Mouse (Mus musculus) CH12.LX (cell line): ENCODE data around the gene Vps33b. TPM values are rescaled to one million over a fixed set of nuclear protein-coding genes. Genes with fewer than 3 reads are reported as not detected.

Experiments
- DNase-seq: peaks from one replicate; pipeline ENCODE4 v3.0.0-alpha.2; 2013; ENCODE audit errors: extremely low read depth
- H3K27ac ChIP-seq: 2 replicates; pipeline ENCODE4 v1.5.1; 2012; ENCODE audit warnings: low read depth, mild to moderate bottlenecking, control low read depth, moderate library complexity; ENCODE audit not compliant: insufficient read depth
- H3K27me3 ChIP-seq: replicated peaks from 2 replicates; pipeline ENCODE3; 2012; ENCODE audit warnings: inconsistent platforms
- H3K36me3 ChIP-seq, 2 experiments: replicated peaks in 1 of 2; 2 replicates each; pipeline versions ENCODE3 to v1.6.1; 2012; ENCODE audit warnings: inconsistent platforms in 1 of 2, low read length in 1 of 2, mild to moderate bottlenecking in 1 of 2, mixed read lengths in 1 of 2, moderate library complexity in 1 of 2; ENCODE audit not compliant: control insufficient read depth in 1 of 2, insufficient read depth in 1 of 2
- H3K4me1 ChIP-seq, 2 experiments: 2 replicates each; pipeline ENCODE4 v1.6.1; 2012; ENCODE audit warnings: inconsistent platforms in 1 of 2, moderate library complexity in 1 of 2; ENCODE audit not compliant: insufficient read depth in 2 of 2, control insufficient read depth in 1 of 2
- H3K4me2 ChIP-seq: 2 replicates; pipeline ENCODE4 v1.6.1; 2012; ENCODE audit warnings: low read depth, mild to moderate bottlenecking, control low read depth; ENCODE audit not compliant: poor library complexity, insufficient read depth, severe bottlenecking
- H3K4me3 ChIP-seq, 3 experiments: fragments of 150-350 bp in 1 of 3; sonication (generic) in 1 of 3; replicated peaks in 1 of 3; 2 replicates each; pipeline versions ENCODE3 to v1.5.1; 2011 to 2012; ENCODE audit warnings: low read depth in 2 of 3, low read length in 2 of 3, mild to moderate bottlenecking in 2 of 3, moderate library complexity in 2 of 3, control low read depth in 1 of 3, improper control_type of control experiment in 1 of 3, inconsistent platforms in 1 of 3, mixed read lengths in 1 of 3; ENCODE audit not compliant: poor library complexity in 1 of 3
- H3K79me2 ChIP-seq: replicated peaks from 2 replicates; pipeline ENCODE4 v1.6.1; 2012; ENCODE audit warnings: mild to moderate bottlenecking, moderate library complexity; ENCODE audit not compliant: control insufficient read depth, poor library complexity, insufficient read depth, severe bottlenecking; ENCODE audit errors: extremely low read depth
- H3K9ac ChIP-seq: 2 replicates; pipeline ENCODE4 v1.6.1; 2012; ENCODE audit warnings: low read depth, mild to moderate bottlenecking, control low read depth, moderate library complexity; ENCODE audit not compliant: insufficient read depth
- H3K9me3 ChIP-seq: replicated peaks from 2 replicates; pipeline ENCODE3; 2012; ENCODE audit warnings: low read length, inconsistent platforms, mixed read lengths
- E2F4 ChIP-seq: IDR thresholded peaks from 2 replicates; pipeline ENCODE4 v1.6.1; 2011; ENCODE audit warnings: low read depth, low read length, improper control_type of control experiment; ENCODE audit not compliant: insufficient replicate concordance
- ETS1 ChIP-seq: conservative IDR thresholded peaks from 2 replicates; pipeline ENCODE4 v1.6.1; 2012; ENCODE audit warnings: low read depth, mild to moderate bottlenecking, inconsistent platforms, low read length, improper control_type of control experiment, moderate library complexity
- JUN ChIP-seq: IDR thresholded peaks from 2 replicates; pipeline ENCODE4 v1.6.1; 2011; ENCODE audit warnings: low read depth, mild to moderate bottlenecking, low read length, improper control_type of control experiment, moderate library complexity; ENCODE audit not compliant: insufficient read depth
- KAT2A ChIP-seq: IDR thresholded peaks from 2 replicates; pipeline ENCODE4 v1.6.1; 2012; ENCODE audit warnings: low read length, improper control_type of control experiment, inconsistent platforms; ENCODE audit not compliant: insufficient replicate concordance
- MAFK ChIP-seq: IDR thresholded peaks from 2 replicates; pipeline ENCODE4 v1.6.1; 2011; ENCODE audit warnings: low read length, improper control_type of control experiment; ENCODE audit not compliant: insufficient replicate concordance
- MAZ ChIP-seq: IDR thresholded peaks from 2 replicates; pipeline ENCODE4 v1.6.1; 2012; ENCODE audit warnings: low read depth, mild to moderate bottlenecking, inconsistent platforms, low read length, improper control_type of control experiment, moderate library complexity
- MXI1 ChIP-seq: IDR thresholded peaks from 2 replicates; pipeline ENCODE4 v1.6.1; 2011; ENCODE audit warnings: mild to moderate bottlenecking, low read depth, low read length, improper control_type of control experiment
- NELFE ChIP-seq: IDR thresholded peaks from 2 replicates; pipeline ENCODE4 v1.6.1; 2011; ENCODE audit warnings: low read depth, low read length, improper control_type of control experiment
- NRF1 ChIP-seq: IDR thresholded peaks from 2 replicates; pipeline ENCODE4 v1.6.1; 2014; ENCODE audit warnings: low read depth, mild to moderate bottlenecking, inconsistent platforms, low read length, improper control_type of control experiment, moderate library complexity
- PAX5 ChIP-seq: IDR thresholded peaks from 2 replicates; pipeline ENCODE4 v1.6.1; 2012; ENCODE audit warnings: low read length, inconsistent platforms, mixed read lengths
- POLR2A ChIP-seq: IDR thresholded peaks from 2 replicates; pipeline ENCODE4 v1.6.1; 2011; ENCODE audit warnings: low read depth, mild to moderate bottlenecking, improper control_type of control experiment, low read length
- POLR2AphosphoS2 ChIP-seq: IDR thresholded peaks from 2 replicates; pipeline ENCODE4 v1.6.1; 2011; ENCODE audit warnings: low read depth, low read length, improper control_type of control experiment
- TBP ChIP-seq: conservative IDR thresholded peaks from 2 replicates; pipeline ENCODE4 v1.6.1; 2011; ENCODE audit warnings: low read depth, low read length, improper control_type of control experiment
- TCF12 ChIP-seq: IDR thresholded peaks from 2 replicates; pipeline ENCODE4 v1.6.1; 2014; ENCODE audit warnings: low read depth, mild to moderate bottlenecking, inconsistent platforms, low read length, improper control_type of control experiment
- ZKSCAN1 ChIP-seq: IDR thresholded peaks from 2 replicates; pipeline ENCODE4 v1.6.1; 2012; ENCODE audit warnings: low read depth, inconsistent platforms, low read length, improper control_type of control experiment, borderline replicate concordance
- ZMIZ1 ChIP-seq: IDR thresholded peaks from 2 replicates; pipeline ENCODE4 v1.6.1; 2012; ENCODE audit warnings: low read depth, mild to moderate bottlenecking, inconsistent platforms, low read length, improper control_type of control experiment
- ZNF384 ChIP-seq: IDR thresholded peaks from 2 replicates; pipeline ENCODE4 v1.6.1; 2012; ENCODE audit warnings: low read depth, low read length, improper control_type of control experiment, inconsistent platforms
- dilution Hi-C: fragments of 300-500 bp; cut with MboI; formaldehyde crosslinking; loops from 2 replicates; pipeline ENCODE4 v1.14.3; 2020; ENCODE audit warnings: low sequenced_read_pairs; ENCODE audit not compliant: extremely low pct_unique_long_range_greater_than_20kb, extremely low pct_ligation_motif_present
- in situ Hi-C: fragments of 300-500 bp; cut with MboI; formaldehyde crosslinking; loops from 3 replicates; pipeline ENCODE4 v1.14.3; 2019; ENCODE audit warnings: low sequenced_read_pairs, low pct_ligation_motif_present, low pct_unique_long_range_greater_than_20kb, mixed read lengths
- polyA plus RNA-seq: library from polyadenylated mRNA; unstranded; fragments of >175 nt; gene quantifications from 2 replicates; pipeline ENCODE4 v1.2.1, GENCODE M21; 2012; ENCODE audit warnings: low read depth; ENCODE audit not compliant: insufficient read length
- total RNA-seq, 2 experiments: library from RNA; depleted of rRNA; stranded (reverse); fragments of 300-350 nt in 1 of 2; fragments of >200 nt in 1 of 2; gene quantifications; 2 replicates each; pipeline ENCODE4 v1.2.3; 2012 to 2014

Vps33b gene
- total and polyA plus RNA-seq, 3 experiments, result 15.5 to 23.2 (median 16.6) TPM

- Histone ChIP-seq H3K4me2 (no peak overlapping the region), H3K9me3 (no peaks in the 10 kb centered on the region), H3K4me3 (no peak overlapping the region), H3K27me3 (no peaks in the 10 kb centered on the region), H3K27ac (no peak overlapping the region), H3K4me1 (peaks cover 3 to 30% of the 10 kb centered on the region in 2 experiments; a peak in 2 of 4 replicates), H3K9ac (no peak overlapping the region), H3K79me2 (peaks cover 25% of the 10 kb centered on the region), H3K36me3 (peaks cover 32 to 41% of the 10 kb centered on the region in 2 experiments)
- TF ChIP-seq POLR2AphosphoS2, result no peak
- no peak for TF ChIP-seq TCF12
- TF ChIP-seq ZNF384, result no peak
- no peak for TF ChIP-seq MAFK
- no peak for TF ChIP-seq PAX5
- no peak for TF ChIP-seq MAZ
- TF ChIP-seq TBP, result no peak
- TF ChIP-seq NELFE, result no peak
- TF ChIP-seq NRF1, result no peak
- TF ChIP-seq ZKSCAN1, result no peak
- TF ChIP-seq MXI1, result no peak
- no peak for TF ChIP-seq E2F4
- no peak for TF ChIP-seq ZMIZ1
- TF ChIP-seq ETS1, result no peak
- no peak for TF ChIP-seq JUN
- no peak for DNase-seq
- in situ Hi-C loops (loop anchor here (25.0 kb wide), 1 partner anchor 252 kb away; the partner anchor contains the start of gene Zfp710), dilution Hi-C loops (no loop called here)
Measured at GRCm38 (mm10) chr7:80264606-80265005, 4.8 kb upstream of the Vps33b start.

DNA sequence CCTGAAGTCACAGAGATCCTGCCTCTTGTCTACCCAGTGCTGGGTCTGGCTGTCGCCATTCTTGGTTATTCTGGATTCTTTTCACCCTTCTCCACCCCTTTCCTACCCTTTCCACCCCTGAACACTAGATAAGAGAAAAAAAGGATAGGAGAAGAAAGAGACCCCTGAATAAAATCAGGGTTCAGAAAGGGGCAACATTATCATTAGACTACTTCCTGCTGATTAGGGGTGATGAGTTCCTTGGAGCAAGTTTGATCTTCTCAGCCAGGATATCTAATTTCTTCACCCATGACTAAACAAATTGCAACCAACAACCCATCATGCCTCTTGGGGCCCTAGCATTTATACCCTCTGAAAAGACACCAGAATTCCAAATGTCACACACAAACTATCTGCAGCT, 1.7 kb upstream of the Vps33b start:
- peaks cover 9 to 40% of the 10 kb centered on the region in 2 experiments; a peak in 3 of 4 replicates for H3K4me1 ChIP-seq
- H3K27ac ChIP-seq, result no peak overlapping the region
- H3K9me3 ChIP-seq, result no peaks in the 10 kb centered on the region
- dilution Hi-C loops (no loop called here), in situ Hi-C loops (loop anchor here (25.0 kb wide), 1 partner anchor 255 kb away; the partner anchor contains the start of gene Zfp710)
- H3K4me3 ChIP-seq, result no peak overlapping the region
- DNase-seq, result no peak
- peaks cover 37 to 56% of the 10 kb centered on the region in 2 experiments for H3K36me3 ChIP-seq
- no peaks in the 10 kb centered on the region for H3K27me3 ChIP-seq
- H3K4me2 ChIP-seq, result no peak overlapping the region
- no peak for TF ChIP-seq KAT2A
- no peak for TF ChIP-seq POLR2A
- no peak for TF ChIP-seq E2F4
- no peak overlapping the region for H3K9ac ChIP-seq
- H3K79me2 ChIP-seq, result peaks cover 26% of the 10 kb centered on the region
